Mouse (Mus musculus): ENCODE results near the gene Pcdh9.
A peak's percentile ranks its signal among the peaks of the same experiment; 100 is the strongest.

The Pcdh9 gene

DNA sequence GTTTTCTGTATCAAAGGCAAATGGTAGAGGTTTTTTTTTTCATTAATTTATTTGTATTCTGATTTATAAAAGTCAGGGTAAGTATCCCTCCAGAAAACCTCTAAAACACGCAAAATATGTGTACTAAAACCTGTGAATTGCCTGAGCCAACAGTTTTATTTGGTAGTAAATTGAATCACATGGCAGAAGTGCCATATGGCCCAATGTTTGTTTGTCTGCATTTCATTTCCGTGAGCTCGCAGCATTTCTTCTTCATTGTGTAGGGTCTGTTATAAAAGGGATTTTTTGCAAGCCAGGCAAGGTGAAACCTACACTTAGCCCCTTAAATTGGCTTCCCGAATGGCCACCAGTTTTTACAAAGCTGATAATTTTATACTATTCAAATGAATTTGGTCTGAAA, 104.2 kb downstream of the Pcdh9 start:
- DNase-seq: peak; percentile 17 to 47

DNA sequence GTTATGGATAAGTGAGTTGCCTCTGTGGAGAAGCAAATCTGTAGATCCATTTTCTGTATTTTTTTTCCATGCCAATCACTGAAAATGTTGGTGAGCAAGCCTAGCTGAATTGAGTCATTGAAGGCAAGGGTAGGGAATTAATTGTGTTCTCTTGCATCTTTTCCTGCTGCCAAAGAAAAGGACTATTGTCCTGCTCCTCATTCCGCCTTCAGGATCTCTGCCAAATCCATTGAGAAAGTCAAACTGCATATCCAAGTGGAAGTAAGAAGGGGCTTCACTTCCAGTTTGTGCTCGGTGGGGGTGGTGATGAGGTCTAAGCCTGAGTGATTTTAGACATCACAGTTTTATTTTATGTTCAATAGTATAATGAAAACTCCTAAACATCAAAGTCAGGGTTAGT, 105.4 kb downstream of the Pcdh9 start:
- DNase-seq: no peak

DNA sequence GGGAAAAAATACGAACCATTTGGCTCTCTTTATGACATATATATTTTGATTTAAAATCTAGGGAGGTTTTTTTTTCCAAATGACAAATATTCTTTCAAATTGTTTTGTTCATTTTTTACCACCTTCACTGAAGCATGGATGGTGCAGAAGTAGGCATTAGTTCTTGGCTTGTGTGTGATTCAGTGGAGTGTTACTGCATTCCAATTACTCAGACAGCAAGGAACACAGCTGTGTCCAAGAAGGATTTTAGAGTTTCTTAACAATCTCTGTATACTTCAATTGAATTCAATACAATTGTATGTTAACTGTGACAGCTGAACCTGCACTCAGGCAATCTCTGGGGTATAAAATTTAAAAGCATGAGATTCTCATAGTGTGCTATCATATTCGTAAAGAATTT, 127.6 kb downstream of the Pcdh9 start:
- DNase-seq: no peak

DNA sequence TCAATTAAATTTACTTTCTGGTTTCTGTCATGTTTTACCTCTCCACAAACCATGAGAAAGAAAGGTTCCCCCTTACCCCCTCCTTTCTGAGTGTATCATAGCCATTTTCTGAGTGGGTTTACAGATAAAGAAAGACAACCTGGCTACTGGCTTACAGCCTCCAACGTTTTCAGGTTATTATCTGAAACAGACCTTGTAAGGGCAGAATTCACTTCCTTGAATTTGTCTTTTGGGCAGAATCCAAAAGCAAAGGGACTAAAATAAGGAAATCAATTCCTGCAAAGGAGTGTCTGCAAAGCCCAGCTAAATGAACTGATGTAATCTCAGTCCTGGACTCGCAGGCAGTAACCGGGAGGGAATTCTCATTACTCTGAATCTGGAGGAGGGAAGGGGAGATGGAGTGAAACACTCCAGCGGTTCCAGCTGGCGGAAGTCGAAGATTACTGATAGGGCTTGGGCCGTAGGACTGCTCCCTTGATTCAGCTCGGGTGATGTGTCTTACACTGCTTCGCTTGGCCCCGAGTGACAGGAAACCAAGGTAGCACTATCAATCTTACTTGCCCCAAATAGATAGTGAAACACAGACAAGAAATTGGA, 156.3 kb downstream of the Pcdh9 start:
- no peak for DNase-seq

DNA sequence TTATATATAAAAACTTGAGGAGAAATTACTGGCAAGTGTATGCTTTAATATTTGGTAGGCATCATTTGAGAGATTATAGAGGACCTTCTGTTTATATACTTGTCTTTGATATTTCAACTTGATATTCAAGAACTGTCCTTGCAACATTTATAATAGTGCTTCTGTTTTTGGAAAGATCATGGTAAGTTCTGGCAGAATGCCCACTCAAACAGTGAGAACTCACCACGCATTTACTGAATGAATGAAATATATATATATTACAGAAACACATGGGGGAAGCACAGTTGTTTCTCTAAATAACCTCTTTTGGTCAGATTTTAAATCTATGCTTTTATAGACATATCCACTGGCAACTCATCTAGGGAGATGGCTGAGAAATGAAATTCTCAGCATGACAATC, 164.7 kb downstream of the Pcdh9 start:
- DNase-seq: no peak

DNA sequence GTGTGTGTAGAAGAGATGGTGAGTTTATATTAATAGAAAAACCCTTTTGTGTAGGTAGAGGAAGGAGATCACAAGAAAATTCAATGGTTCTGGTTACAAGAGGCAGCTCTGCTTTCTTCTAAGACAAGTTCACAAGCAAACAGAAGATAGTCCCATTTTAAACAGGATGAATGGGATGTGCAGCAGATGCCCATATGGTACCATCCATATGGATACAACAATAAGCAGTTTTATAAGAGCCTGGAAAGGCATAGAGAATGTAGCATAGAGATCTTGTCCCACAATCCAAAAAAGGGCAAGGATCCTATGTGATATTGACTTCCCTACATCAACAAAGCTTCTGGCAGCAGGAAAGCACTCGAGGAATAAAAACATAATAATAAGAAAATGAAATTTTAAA, 171.3 kb downstream of the Pcdh9 start:
- DNase-seq: no peak

DNA sequence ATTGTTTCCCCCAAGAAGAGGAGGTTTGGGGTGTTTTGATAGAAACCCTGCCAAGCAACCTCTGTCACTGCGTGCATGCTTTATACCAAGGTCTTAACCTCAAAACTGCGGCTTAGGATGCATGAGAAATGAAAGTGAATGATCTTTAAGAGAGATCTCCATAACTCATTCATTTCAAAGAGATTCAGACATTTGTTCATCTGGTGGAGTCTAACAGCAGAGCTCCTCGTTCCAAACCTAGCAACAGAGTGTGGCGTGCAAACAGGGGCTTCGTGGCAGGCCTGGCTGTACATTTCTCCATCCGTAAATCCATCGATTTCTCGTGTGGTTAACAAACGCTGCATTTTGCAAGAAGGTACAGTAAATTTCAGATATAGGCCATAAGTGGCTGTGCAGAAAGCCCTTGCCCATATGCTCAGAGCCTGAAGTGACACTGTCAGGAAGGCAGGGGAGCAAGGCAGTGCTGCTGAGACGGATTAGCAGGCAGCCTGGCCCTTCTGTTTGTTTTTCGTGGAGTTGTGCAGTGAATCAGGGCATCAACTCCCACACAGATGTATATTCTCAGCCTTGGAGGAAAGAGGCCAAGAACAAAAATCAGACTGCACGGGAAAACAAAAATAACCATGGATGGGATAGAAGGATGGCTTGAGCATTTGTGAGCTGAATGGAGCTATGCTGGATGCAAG, 177.1 kb downstream of the Pcdh9 start:
- DNase-seq: peak; percentile 62 to 74

DNA sequence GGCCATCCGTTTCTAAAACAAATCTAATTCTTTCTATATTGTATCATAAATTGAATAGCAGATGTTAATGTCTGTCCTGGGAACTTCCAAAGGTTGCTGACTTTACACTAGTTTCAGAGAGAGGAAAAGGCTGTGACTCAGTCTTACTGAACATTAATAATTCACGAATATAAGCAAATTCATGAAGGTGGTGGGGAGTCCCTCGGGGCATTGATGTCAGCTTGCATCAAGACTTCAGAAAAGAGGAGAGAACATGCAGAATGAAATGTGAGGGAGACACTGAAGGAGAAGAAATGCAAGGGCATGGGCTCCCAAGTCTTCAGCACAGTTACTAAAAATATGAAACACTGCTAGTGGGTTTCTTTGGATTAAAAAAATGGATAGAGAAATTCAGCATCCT, 181.8 kb downstream of the Pcdh9 start:
- DNase-seq: no peak

DNA sequence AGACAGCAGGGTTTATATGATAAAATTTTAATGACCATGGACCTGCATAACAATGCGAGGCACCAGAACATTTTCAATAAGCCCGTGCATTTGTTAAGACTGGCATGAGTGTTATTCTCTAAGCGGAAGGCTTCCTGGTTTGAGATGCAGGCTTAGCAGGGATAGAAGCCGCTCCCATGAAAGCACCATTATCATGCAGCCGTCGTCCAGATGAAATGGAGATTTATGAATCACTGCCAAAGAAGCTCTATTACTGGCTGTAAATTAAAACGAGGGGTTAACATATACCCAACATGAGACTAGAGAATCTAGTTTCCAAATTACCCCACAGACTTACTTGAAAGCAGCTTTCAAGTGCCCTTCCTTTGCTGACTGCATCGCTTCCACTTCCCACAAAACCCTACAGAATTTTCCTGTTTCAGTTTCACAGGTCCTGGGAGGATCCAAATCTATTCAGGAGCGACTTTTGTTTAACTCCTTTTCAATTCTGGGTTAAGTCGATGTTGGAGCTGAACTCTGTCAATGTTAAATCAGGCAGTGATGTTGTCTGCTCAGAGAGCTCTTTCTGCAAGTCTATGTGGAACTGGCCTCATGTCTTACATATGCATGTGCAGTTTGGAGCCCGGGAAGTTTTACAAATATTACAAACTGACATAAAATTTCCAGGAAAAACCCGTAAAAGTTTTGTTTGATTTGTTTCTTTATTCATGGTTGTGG, 188.9 kb downstream of the Pcdh9 start:
- no peak for DNase-seq

DNA sequence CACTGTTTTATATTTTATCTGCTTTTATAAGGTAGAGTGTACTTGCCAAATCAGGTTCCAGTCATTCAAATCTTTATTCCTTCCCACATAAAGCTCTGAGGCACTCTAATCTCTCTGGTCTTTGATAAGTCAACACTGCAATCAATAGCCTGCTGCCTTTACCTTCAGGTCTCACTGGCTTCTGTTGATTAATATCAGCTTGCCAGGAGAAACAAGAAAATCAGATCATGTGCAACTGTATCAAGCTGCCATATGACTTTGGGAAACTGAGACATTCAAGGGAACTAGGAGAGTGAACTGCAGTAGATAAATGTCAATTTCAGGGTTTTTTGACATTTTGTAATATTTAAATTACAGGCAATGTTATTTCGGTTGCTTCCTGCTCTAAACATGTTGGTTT, 189.6 kb downstream of the Pcdh9 start:
- no peak for DNase-seq

DNA sequence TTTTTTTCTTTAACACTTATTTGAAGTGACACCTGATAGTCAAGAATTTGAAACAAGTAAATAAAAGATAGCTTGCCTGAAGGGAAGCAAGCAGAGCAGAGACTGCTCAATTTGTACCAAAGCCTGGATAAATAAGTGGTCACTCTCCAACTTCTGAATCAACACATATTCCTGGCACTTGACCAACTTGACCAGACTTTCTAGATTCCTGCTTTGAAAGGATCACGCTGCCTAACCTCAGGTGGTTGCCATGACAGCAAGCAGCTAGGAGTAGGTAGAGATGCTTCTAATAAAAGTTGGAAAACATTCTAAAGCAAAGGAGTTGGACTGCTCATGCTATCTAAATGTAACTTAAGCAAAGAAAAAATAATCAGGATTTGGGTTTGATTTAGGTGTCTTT, 205.8 kb downstream of the Pcdh9 start:
- DNase-seq: peak; percentile 11 to 34

DNA sequence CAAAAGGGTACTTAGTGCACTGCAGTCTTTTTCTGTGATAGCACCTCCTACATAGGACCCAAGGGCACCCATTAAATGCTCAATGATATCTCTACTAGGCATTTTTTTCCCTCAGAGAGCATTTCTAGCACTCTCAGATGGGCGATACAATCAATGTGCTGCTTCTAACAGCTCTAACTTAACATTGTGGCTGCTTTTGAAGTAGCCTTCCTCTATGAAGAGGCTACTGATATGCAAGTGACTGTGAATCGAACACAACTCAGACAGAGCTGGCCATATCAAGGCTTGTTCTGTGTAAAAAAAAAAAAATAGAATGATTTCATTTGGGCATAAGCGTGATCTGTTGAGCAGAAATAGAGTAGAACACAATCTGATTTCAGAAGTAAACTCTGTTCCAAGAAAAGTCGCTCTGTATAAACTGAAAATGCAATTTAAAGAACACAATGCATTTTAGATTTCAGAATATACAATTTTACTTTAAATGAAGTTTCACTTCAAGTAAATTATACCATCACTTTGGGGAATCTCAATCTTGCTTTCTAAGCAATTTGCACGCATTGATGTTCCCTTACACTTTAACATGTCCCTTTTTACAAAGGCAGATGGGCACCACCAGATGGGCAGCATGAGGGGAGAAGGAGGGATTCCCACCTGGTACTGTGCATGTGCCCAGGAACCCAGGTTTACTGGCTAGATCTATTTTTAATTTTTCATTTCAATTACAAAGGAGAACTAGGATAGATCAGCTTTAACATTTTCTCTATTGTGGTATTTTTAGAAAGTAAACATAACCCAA, 215.0 kb downstream of the Pcdh9 start:
- peak; percentile 83 to 85 for DNase-seq

DNA sequence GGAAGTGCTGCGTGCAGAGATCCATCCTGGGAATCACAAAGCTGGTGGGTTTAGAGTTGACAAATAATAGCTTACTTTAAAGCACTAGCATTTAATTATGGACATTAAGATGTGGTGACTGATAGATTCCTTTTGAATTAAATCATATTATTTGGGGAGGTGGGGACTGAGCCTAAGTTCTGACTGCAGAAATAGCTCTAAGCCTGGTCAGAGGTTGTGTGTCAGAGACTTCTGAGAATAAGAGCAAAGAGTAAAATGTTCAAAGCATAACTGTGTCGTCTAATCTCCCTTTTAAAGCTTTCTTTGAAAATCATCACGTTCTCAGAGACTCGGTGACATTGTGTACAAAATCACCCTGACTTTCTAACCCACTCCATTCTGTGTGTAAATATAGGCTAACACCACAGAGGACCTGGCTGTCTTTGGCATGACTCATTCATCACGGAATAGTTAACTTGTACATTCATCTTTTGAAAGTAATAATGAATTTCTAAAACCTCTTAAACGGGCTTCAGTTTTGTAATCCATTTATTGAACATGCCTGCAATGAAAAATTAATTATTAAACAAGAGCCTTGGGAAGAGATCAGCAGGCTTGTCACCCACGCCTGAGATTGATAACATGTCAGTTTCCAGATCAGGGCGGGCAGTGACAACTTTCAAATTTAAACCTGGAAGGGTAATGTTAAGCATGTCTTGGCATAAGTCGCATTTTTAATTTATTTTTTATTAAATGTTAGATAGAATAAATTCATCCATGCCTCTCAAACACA, 236.3 kb downstream of the Pcdh9 start:
- DNase-seq: no peak

DNA sequence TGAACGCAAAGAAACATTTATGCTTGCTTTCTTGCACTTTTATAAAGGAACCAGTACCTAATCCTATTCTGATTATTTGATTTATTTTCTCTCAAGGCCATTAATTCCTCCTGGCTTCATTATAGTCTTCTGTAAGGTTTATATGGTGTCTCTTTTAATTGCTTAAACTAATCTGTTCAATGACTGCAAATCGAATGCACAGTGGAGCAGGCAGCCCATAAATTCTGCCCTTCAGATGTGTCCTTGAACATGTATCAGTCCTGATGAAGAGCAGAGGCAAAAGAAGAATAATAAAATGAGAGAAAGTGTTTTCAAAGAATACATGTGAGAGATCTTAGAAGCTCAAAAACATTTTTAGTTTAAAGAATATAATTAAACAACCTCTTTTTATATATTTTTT, 263.2 kb downstream of the Pcdh9 start:
- DNase-seq: no peak

DNA sequence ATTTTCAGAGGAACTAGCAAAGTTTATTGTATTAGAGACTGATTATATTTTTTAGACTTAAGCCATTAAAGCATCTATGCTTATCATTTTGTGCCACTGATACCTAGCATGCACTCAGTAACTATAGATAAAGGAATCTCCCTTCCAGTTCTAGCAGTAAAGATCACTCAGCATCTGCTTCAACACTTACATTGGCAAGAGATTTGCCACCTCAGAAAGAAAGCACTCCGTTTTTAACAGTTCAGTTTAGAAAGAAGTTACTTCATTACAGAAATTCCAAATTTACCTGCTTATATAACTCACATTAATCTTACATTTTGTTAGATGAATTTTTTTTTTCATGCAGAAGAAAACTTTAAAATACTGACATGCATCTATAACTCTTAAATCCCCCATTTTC, 266.3 kb downstream of the Pcdh9 start:
- no peak for DNase-seq

DNA sequence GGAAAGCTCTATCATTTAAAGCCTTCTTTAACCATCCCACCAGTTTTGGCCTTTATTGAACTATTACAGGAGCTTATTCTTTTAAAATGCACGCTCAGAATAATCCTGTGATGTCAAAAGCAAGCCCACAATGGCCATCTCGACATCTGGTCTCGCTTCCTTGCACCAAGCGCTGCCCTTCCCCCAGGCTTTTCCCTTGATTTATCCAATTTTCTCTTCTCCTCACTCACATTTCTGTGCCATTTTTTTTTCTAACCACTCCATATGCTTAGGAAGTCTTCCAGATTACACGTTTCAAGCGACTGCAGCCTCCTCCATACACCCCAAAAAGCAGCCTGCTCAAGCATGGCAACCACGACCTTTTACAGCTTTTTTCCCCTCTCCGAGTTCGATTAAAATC, 269.3 kb downstream of the Pcdh9 start:
- peak; percentile 59 to 66 for DNase-seq

DNA sequence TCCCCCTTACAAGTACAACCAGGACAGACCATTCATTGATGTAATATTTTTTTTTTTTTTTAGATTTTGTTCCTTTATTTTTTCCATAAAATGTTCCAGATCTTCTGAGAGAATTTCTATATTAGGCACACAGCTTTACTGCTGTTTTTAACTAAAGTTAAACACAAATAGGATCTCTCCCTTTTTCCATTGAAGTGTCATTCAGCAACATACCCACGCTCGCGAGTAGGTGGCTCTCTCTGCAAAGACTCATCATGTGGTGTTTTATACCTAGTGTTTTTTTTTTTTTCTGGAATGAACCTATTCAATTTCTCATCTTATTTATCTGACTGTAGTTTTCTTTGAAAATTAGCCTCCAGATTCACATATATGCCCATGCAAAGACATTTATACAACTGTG, 282.9 kb downstream of the Pcdh9 start:
- no peak for DNase-seq

DNA sequence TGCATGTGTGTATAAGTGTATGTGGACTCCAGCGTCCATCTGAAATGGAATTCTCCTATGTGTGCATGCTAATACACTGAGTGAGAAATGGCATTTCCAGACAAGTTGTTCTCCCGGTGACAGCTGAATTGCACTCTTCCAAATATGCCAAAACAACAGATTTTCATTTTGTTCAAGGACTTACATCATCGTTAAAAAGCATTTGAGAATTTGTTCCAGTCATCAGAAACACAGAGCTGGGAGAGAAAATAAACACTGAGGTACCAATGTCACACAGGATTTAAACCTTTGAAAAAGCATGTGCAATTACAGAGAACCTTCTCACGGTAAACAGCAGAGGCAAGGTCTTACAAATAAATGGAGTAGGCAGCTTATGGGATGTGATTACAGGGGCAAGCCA, 290.5 kb downstream of the Pcdh9 start:
- DNase-seq: peak in 1 of 2 experiments; percentile 23

DNA sequence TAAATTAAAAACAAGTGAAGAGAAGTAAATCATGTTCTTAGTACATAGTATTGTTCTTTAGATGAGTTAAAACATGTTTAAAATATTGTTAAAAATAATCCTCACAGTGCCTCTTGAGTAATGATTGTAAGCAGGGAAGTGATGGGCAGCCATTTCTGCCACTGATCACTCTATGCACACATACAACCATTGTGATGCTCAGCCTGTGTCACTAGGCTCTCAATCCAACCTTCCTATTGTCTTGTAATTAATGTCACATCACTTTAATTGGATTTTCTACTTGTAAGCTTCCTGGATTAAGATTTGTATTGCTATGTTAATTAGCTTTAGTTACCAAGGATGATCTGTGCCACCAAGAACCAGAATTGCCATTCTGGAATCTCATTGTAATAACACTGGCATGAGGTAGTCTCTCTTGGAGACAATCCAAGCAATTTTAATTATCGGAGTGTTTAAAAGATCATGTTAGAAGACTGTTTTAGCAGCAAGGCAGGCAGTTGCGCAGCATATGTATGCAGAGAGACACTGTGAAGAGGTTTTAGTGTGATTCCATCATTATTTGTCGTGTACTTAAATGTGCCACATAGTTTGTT, 305.0 kb downstream of the Pcdh9 start:
- DNase-seq: no peak

DNA sequence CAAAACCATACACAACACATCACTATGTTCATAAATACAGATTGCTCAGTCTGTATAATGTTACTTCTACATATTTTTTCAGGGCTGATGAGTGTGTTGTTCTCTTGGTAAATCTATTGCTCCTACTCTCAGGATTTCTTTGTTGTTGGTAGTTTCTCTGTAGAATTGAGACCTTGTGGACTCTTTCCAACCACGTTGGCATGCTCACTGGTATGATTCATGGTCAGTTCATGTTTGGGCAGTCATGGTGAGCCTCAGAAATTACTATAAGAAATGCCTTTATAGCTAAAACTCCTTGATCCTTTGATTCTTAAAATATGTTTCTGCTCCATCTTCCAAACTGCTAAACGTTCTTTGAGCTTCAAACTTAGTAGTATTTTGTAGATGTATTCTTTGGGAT, 326.1 kb downstream of the Pcdh9 start:
- DNase-seq: peak; percentile 34 to 42

DNA sequence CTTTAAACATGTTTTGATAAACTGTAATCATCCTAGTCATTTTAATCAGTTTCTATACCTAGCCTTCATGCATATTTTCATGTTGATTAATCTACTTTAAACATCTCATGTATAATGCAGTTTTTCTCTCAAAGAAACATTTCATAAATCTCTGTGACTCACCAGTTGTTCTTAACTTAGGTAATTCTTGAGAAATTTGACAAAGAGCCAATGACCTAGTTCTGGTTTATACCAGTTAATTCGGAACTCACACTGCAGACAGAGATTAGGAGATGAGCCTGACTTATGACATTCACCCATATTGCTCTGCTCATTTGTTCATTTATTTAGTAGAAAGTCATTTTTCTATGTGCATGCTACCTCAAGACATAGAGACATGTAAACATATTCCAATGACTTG, 328.9 kb downstream of the Pcdh9 start:
- DNase-seq: no peak

DNA sequence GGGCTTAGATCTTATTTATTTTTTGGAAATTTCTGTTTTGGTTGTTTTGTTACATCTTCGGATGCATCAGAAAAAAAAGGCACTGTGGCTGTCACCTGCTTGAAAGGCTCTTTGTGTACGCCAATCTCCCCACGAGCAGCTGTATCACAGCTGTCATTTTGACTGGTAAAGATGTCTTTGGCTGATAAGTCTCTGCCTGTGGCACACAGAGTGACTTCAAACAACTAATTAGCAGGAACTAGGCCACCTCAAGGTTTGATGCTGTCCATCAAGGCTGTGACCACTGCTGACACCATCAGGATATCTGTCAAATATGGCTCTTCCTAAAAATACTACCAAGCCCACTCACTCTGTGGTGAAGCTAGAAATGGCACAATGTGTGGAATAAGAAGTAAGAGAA, 336.7 kb downstream of the Pcdh9 start:
- DNase-seq: no peak
